Mouse (Mus musculus): ENCODE data around the gene Crygd.

Gene Crygd

DNA sequence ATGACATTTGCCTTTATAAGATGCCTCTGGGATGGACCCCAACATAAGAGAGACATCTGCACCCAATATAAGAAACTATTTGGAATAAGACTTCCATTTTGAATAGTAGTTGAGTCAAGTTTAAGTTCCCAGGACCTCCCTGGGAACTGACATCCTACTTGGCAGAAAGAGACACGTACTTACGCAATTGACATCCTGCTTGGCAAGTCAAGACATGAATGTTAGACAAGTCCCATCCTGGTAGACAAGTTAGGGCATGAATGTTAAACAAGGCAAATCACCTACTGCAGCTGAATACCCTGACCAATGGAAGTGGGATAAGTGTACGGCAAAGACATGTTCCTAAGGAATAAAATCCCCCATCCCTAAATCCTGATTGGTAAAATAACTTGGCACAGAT, 21.4 kb downstream of the Crygd start:
- DNase-seq = no peak

GRCm38 (mm10) chr1:65040806-65041205, 22.4 kb downstream of the Crygd start:
- no peak for DNase-seq

- no peak for DNase-seq
Observed at GRCm38 (mm10) chr1:65039679-65040078, 23.6 kb downstream of the Crygd start.

DNA sequence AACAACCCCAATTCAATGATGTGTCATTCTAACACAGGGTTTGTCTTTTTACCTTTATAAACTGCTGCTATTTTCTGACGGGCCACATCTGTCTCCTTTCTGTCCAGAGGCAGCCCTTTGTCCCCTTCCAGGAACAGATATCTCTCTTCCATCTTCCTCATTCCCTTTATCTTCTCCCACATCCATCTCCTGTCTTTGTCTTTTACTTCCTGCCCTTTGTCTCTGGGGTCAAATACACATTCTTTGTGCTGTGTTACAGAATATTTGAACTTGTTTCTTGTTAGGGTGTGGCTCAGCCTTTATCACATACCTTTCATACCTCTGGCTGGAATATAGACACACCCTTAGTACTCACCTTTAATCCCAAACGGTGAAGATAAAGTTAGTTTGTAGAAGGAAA, 25.7 kb downstream of the Crygd start:
- no peak for DNase-seq

- DNase-seq = no peak
Observed at GRCm38 (mm10) chr1:65035513-65035912, 27.7 kb downstream of the Crygd start.

GRCm38 (mm10) chr1:65032641-65033040, 30.6 kb downstream of the Crygd start, which contains the start of gene Akr1cl:
Akr1cl (minus strand) TSS chr1:65032759.
- DNase-seq = no peak

DNA sequence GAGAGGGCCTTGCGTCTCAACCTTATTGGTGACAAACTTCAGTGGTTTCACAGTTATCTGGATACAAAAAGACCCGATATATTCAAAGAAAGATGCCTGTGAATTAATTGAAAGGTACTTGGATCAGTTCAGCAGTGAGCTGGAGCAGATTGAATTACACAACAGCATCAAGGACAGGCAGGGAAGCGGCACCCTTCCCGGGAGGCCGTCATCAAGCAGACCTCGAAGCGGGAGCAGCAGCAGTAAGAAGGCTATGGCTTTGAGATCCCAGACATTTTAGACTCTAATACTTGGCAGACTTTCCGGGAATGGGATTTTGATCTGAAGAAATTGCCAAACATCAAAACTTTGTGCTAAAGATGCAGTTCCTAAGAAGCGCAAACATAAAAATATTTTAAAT, 35.0 kb downstream of the Crygd start:
- no peak for DNase-seq

GRCm38 (mm10) chr1:65012726-65013125, 50.5 kb downstream of the Crygd start:
- DNase-seq = no peak

Measured in right cerebral cortex, postnatal 14 days (tissue).